Mouse (Mus musculus): ENCODE results near the gene Ugt1a6b. TPM values are rescaled to one million over a fixed set of nuclear protein-coding genes. Genes with fewer than 3 reads are reported as not detected.
A peak's percentile ranks its signal among the peaks of the same experiment; 100 is the strongest.

Ugt1a6b gene
- polyA plus RNA-seq, 1 experiment from 2014 or later, result not detected

GRCm38 (mm10) chr1:88255989-88256754 lies 153.1 kb downstream of the Ugt1a6b start:
- Histone ChIP-seq H3K4me3 (no peak overlapping the region), H3K9me3 (peaks cover 81% of the 10 kb centered on the region), H3K9ac (no peak overlapping the region), H3K4me1 (0 out of 2 replicates have a peak, but pooled peaks cover 4% of the 10 kb centered on the region), H3K27me3 (replicated peaks) (no peaks in the 10 kb centered on the region), H3K36me3 (peaks cover 20% of the 10 kb centered on the region), H3K4me2 (replicated peaks) (no peak overlapping the region), H3K27ac (no peak overlapping the region)
- WGBS, result 80% methylated on average over 13 of the region's 13 CpGs
- no peak for ATAC-seq (ENCODE audit: low FRiP score, low read depth)

DNA sequence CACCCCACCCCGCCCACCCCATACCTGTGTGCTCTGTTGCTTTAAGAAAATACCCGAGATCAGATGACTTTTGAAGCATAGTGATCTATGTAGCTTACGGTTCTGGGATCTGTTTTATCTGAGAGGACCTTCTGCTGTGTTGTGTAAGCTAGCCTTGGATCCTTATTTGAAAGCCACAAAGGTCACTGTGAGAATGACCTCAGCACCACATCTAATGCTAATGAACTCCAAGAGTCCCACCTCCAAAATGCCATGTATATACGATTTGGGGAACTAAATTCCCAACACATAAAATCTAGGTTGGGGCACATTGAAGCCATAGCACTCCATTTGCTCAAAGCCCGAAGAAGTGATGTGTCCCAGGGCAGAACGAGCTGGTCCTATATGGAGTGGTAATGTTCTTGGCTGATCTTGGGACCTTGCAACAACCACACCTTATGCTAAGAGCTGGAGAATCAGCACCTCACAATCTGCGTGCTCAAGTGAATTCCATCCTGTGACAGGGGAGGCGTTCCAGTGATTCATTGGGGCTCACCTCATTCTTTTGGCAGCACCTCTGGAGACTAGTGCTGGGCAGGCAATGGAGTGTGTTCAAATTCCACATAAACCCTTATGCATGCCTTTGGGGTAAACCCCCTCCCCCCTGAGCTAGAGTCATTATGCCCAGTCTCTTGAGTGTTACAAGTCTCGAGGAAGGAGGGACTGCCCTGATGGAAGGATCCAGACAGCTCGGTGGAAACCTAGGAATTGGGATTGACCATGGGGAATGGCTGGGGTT lies 154.0 kb downstream of the Ugt1a6b start:
- Histone ChIP-seq H3K36me3 (peaks cover 29% of the 10 kb centered on the region), H3K4me2 (replicated peaks) (no peak overlapping the region), H3K9me3 (peaks cover 79% of the 10 kb centered on the region), H3K27ac (no peak overlapping the region), H3K9ac (no peak overlapping the region), H3K4me1 (0 out of 2 replicates have a peak, but pooled peaks cover 4% of the 10 kb centered on the region), H3K27me3 (replicated peaks) (no peaks in the 10 kb centered on the region), H3K4me3 (no peak overlapping the region)
- WGBS, result 80% methylated on average over 10 of the region's 10 CpGs
- ATAC-seq (ENCODE audit: low FRiP score, low read depth), result no peak

GRCm38 (mm10) chr1:88257681-88258080 lies 154.6 kb downstream of the Ugt1a6b start:
- Histone ChIP-seq H3K4me2 (replicated peaks) (no peak overlapping the region), H3K27me3 (replicated peaks) (no peaks in the 10 kb centered on the region), H3K9me3 (peaks cover 73% of the 10 kb centered on the region), H3K4me3 (no peak overlapping the region), H3K36me3 (peaks cover 35% of the 10 kb centered on the region), H3K9ac (no peak overlapping the region), H3K4me1 (0 out of 2 replicates have a peak, but pooled peaks cover 4% of the 10 kb centered on the region), H3K27ac (no peak overlapping the region)
- 79% methylated on average over 6 of the region's 6 CpGs for WGBS
- no peak for ATAC-seq (ENCODE audit: low FRiP score, low read depth)

GRCm38 (mm10) chr1:88258361-88258760 lies 155.3 kb downstream of the Ugt1a6b start:
- no peak overlapping the region for H3K9ac ChIP-seq
- H3K9me3 ChIP-seq, result peaks cover 67% of the 10 kb centered on the region
- no peak overlapping the region for H3K27ac ChIP-seq
- no peaks in the 10 kb centered on the region for H3K27me3 ChIP-seq (replicated peaks)
- 71% methylated on average over 6 of the region's 6 CpGs for WGBS
- no peak overlapping the region for H3K4me2 ChIP-seq (replicated peaks)
- H3K4me1 ChIP-seq, result 0 out of 2 replicates have a peak, but pooled peaks cover 4% of the 10 kb centered on the region
- no peak for ATAC-seq (ENCODE audit: low FRiP score, low read depth)
- no peak overlapping the region for H3K4me3 ChIP-seq
- peaks cover 41% of the 10 kb centered on the region for H3K36me3 ChIP-seq

DNA sequence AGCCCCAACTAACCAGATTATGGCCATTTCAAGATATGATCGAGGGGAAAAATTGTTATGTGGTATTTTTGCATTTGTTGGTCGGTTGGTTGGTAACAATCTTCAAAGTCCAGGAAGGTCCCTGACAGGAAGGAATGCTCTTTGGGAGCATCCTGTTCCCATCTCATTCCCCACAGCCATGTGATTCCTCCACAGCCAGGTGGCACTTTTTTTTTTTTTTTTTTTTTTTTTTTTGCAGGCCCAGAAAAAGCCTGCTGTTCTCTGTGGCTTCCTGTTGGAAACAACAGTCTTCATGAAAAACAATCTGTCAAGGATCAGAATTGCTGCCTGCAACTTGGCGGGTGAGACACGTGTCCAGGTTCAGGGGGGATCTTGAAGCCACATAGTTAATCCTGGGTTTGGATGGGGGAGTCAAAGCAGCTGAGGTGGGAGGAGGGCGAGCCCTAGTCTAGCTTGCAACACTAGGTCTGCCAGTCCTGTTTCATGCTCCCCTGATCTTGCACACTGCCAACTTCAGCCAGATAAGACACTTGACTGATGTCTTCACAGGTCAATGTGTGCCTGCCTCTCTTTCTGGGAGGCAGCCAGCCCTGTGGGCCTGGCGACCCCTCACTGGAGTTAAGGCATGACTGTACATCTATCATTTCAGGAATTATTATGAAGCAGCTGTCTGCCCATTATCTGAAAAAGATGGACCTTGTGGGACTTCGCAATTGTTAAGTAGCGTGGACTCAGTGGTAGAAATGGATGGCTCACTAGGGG lies 156.0 kb downstream of the Ugt1a6b start:
- H3K9me3 ChIP-seq, result peaks cover 65% of the 10 kb centered on the region
- H3K4me3 ChIP-seq, result no peak overlapping the region
- H3K4me1 ChIP-seq, result 0 out of 2 replicates have a peak, but pooled peaks cover 4% of the 10 kb centered on the region
- H3K9ac ChIP-seq, result no peak overlapping the region
- no peak overlapping the region for H3K27ac ChIP-seq
- H3K27me3 ChIP-seq (replicated peaks), result no peaks in the 10 kb centered on the region
- peaks cover 48% of the 10 kb centered on the region for H3K36me3 ChIP-seq
- peak; percentile 2 for ATAC-seq (ENCODE audit: low FRiP score, low read depth)
- WGBS, result 78% methylated on average over 8 of the region's 8 CpGs
- H3K4me2 ChIP-seq (replicated peaks), result no peak overlapping the region

GRCm38 (mm10) chr1:88259643-88260024 lies 156.6 kb downstream of the Ugt1a6b start:
- Histone ChIP-seq H3K4me3 (no peak overlapping the region), H3K36me3 (peaks cover 54% of the 10 kb centered on the region), H3K4me2 (replicated peaks) (no peak overlapping the region), H3K9ac (no peak overlapping the region), H3K27ac (no peak overlapping the region), H3K27me3 (replicated peaks) (no peaks in the 10 kb centered on the region), H3K4me1 (0 out of 2 replicates have a peak, but pooled peaks cover 4% of the 10 kb centered on the region), H3K9me3 (peaks cover 62% of the 10 kb centered on the region)
- 76% methylated on average over 4 of the region's 4 CpGs for WGBS
- peak; percentile 5 for ATAC-seq (ENCODE audit: low FRiP score, low read depth)

- Histone ChIP-seq H3K9ac (no peak overlapping the region), H3K27me3 (replicated peaks) (no peaks in the 10 kb centered on the region), H3K9me3 (peaks cover 62% of the 10 kb centered on the region), H3K4me1 (0 out of 2 replicates have a peak, but pooled peaks cover 4% of the 10 kb centered on the region), H3K4me3 (no peak overlapping the region), H3K4me2 (replicated peaks) (no peak overlapping the region), H3K36me3 (peaks cover 59% of the 10 kb centered on the region), H3K27ac (no peak overlapping the region)
- 0 out of 2 replicates have a peak, but pooled peaks have one; percentile 1 for ATAC-seq (ENCODE audit: low FRiP score, low read depth)
- WGBS, result 84% methylated on average over 6 of the region's 6 CpGs
These were observed 157.1 kb downstream of the Ugt1a6b start for GRCm38 (mm10) chr1:88260114-88260513.

GRCm38 (mm10) chr1:88260604-88261377 lies 157.7 kb downstream of the Ugt1a6b start:
- Histone ChIP-seq H3K4me2 (replicated peaks) (no peak overlapping the region), H3K4me3 (no peak overlapping the region), H3K27ac (no peak overlapping the region), H3K36me3 (peaks cover 66% of the 10 kb centered on the region), H3K27me3 (replicated peaks) (no peaks in the 10 kb centered on the region), H3K9ac (no peak overlapping the region), H3K4me1 (0 out of 2 replicates have a peak, but pooled peaks cover 4% of the 10 kb centered on the region), H3K9me3 (peaks cover 61% of the 10 kb centered on the region)
- 83% methylated on average over 10 of the region's 10 CpGs for WGBS
- ATAC-seq (ENCODE audit: low FRiP score, low read depth), result no peak

DNA sequence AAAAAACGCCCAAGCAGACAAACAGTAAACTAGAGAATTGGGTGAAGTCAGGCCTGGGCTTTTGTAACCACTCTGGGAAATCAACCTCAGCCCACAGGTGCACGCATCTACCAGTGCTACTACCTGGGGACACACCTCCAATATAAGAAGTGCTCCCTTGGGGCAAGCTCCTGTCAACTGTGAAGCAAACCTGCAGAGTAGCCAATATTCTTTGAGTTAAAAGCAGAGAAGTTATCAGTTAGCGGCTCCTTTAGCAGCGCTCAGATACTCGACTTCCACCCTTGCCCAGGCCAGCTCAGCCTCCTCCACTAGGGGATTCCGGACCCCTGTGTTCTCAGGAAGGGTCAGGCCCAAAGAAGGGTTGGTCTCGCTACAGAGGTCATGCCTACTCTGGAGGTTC lies 158.7 kb downstream of the Ugt1a6b start:
- 89% methylated on average over 7 of the region's 7 CpGs for WGBS
- Histone ChIP-seq H3K4me1 (0 out of 2 replicates have a peak, but pooled peaks cover 4% of the 10 kb centered on the region), H3K4me2 (replicated peaks) (no peak overlapping the region), H3K9ac (no peak overlapping the region), H3K27ac (no peak overlapping the region), H3K27me3 (replicated peaks) (no peaks in the 10 kb centered on the region), H3K4me3 (no peak overlapping the region), H3K9me3 (peaks cover 60% of the 10 kb centered on the region), H3K36me3 (peaks cover 75% of the 10 kb centered on the region)
- no peak for ATAC-seq (ENCODE audit: low FRiP score, low read depth)

GRCm38 (mm10) chr1:88262255-88262654 lies 159.2 kb downstream of the Ugt1a6b start:
- Histone ChIP-seq H3K9me3 (peaks cover 57% of the 10 kb centered on the region), H3K36me3 (peaks cover 80% of the 10 kb centered on the region), H3K4me2 (replicated peaks) (no peak overlapping the region), H3K4me3 (no peak overlapping the region), H3K27ac (no peak overlapping the region), H3K27me3 (replicated peaks) (no peaks in the 10 kb centered on the region), H3K9ac (no peak overlapping the region), H3K4me1 (0 out of 2 replicates have a peak, but pooled peaks cover 4% of the 10 kb centered on the region)
- WGBS, result 87% methylated on average over 4 of the region's 4 CpGs
- ATAC-seq (ENCODE audit: low FRiP score, low read depth), result no peak

DNA sequence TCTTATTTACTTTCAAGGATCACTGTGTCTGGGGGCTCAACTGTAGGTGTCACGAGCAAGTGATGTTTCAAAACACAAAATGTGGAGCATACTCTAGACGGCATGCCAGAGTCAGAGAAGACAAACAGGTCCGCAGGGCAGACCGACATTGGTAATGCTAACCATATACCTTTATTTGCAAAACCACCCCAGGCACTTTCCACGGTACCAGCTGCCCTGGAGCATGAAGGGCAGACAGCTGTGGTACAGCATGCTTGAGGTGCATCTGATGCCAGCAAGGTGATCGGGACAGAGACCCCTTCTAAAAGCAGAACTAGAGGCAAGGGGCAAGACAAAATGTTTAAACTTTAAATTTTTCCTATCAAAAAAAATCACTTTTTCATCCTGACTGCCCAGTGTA lies 159.9 kb downstream of the Ugt1a6b start:
- 77% methylated on average over 6 of the region's 6 CpGs for WGBS
- peaks cover 50% of the 10 kb centered on the region for H3K9me3 ChIP-seq

More for the DNA sequence above, 159.9 kb downstream of the Ugt1a6b start:
- H3K4me2 ChIP-seq (replicated peaks), result no peak overlapping the region
- 0 out of 2 replicates have a peak, but pooled peaks cover 4% of the 10 kb centered on the region for H3K4me1 ChIP-seq
- H3K27me3 ChIP-seq (replicated peaks), result no peaks in the 10 kb centered on the region
- H3K4me3 ChIP-seq, result no peak overlapping the region
- H3K36me3 ChIP-seq, result peaks cover 87% of the 10 kb centered on the region
- H3K9ac ChIP-seq, result no peak overlapping the region
- no peak for ATAC-seq (ENCODE audit: low FRiP score, low read depth)
- no peak overlapping the region for H3K27ac ChIP-seq
